Mouse (Mus musculus) kidney, embryonic 15.5 days (tissue): ENCODE data around the gene Cryl1. TPM values are rescaled to one million over a fixed set of nuclear protein-coding genes. Genes with fewer than 3 reads are reported as not detected.

ENCODE experiments used
- ATAC-seq: fragments of 200-750 bp; cut with Nextera tagmentation; replicated peaks from 2 replicates; pipeline ENCODE4 v1.8.0; 2017; ENCODE audit warnings: moderate TSS enrichment; ENCODE audit not compliant: low FRiP score
- H3K27ac ChIP-seq: fragments of 300-500 bp; sonication (generic); 2 replicates; pipeline ENCODE4 v1.5.1; 2015; ENCODE audit warnings: mild to moderate bottlenecking, inconsistent platforms
- H3K27me3 ChIP-seq: fragments of 300-500 bp; sonication (generic); 2 replicates; pipeline ENCODE4 v1.6.1; 2015; ENCODE audit warnings: inconsistent platforms
- H3K36me3 ChIP-seq: fragments of 300-500 bp; sonication (generic); 2 replicates; pipeline ENCODE4 v1.6.1; 2015; ENCODE audit warnings: inconsistent platforms
- H3K4me1 ChIP-seq: fragments of 300-500 bp; sonication (generic); 2 replicates; pipeline ENCODE4 v1.6.1; 2015; ENCODE audit warnings: inconsistent platforms
- H3K4me2 ChIP-seq: fragments of 300-500 bp; sonication (generic); 2 replicates; pipeline ENCODE4 v1.6.1; 2015; ENCODE audit warnings: moderate library complexity, mild to moderate bottlenecking, inconsistent platforms
- H3K4me3 ChIP-seq: fragments of 300-500 bp; sonication (generic); replicated peaks from 2 replicates; pipeline ENCODE4 v1.5.1; 2015; ENCODE audit warnings: mild to moderate bottlenecking, inconsistent platforms
- H3K9ac ChIP-seq: fragments of 300-500 bp; sonication (generic); 2 replicates; pipeline ENCODE4 v1.6.1; 2015; ENCODE audit warnings: mild to moderate bottlenecking, inconsistent platforms
- H3K9me3 ChIP-seq: fragments of 300-500 bp; sonication (generic); replicated peaks from 2 replicates; pipeline ENCODE4 v1.6.1; 2016; ENCODE audit warnings: inconsistent platforms
- WGBS: fragments of 180-500 bp; shearing (Covaris S2); methylation state at CpG from one replicate; pipeline ENCODE4 v1.1.7; 2015; ENCODE audit warnings: mixed read lengths; 5-methylcytosine and 5-hydroxymethylcytosine counted together
- polyA plus RNA-seq: library from polyadenylated mRNA; unstranded; fragments of >200 nt; fragmentation: Nextera tagmentation; extraction: Ambion mirVana; gene quantifications from 2 replicates; pipeline ENCODE4 v1.2.1, GENCODE M21; 2015

Gene Cryl1
- polyA plus RNA-seq, 1 experiment from 2014 or later, result 26.9 TPM

DNA sequence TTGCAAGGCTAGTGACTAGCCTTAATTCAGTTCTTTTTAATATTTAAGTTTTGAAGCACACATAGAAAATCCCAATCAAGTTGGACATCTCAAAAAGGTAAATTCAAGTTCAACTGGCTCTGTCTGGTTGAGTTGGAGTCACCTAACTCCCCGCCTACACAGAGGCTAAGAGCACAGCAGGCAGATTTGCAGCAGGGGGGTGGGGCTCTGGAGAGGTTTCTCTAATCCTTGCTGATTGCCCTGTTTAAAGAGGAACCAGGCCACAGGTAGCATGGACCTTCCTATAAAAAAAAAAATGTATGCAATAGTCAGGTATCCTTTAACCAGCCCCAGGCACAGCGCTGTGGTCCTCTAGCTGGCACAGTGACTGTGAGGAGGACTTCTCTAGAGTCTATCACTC, 97.8 kb downstream of the Cryl1 start:
- Histone ChIP-seq H3K27ac (no peak overlapping the region), H3K36me3 (no peaks in the 10 kb centered on the region), H3K9me3 (no peaks in the 10 kb centered on the region), H3K4me3 (no peak overlapping the region), H3K4me2 (no peak overlapping the region), H3K9ac (no peak overlapping the region), H3K27me3 (no peaks in the 10 kb centered on the region), H3K4me1 (0 out of 2 replicates have a peak, but pooled peaks cover 5% of the 10 kb centered on the region)
- ATAC-seq, result no peak
- 61% methylated on average over 2 of the region's 2 CpGs for WGBS

DNA sequence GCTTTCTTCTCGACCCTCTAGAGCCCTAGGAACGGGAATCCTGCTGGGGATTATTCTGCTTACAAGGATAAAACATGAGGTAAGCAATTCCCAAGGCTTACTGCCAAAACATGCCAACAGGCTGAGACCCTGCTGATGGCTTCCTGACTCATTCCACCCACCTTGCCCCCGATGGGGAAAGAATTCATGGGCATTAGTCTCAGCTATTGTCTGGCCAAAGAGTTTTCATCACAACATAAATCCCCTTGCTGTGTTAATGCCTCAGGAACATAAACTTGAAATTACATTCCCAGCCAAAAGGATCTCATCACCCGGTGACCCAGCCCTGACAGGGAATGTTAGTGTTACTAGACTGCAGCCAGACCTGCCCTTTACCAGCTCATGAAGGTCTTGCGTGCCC, 100.7 kb downstream of the Cryl1 start:
- Histone ChIP-seq H3K9ac (no peak overlapping the region), H3K27ac (no peak overlapping the region), H3K4me3 (no peak overlapping the region), H3K4me1 (0 out of 2 replicates have a peak, but pooled peaks cover 5% of the 10 kb centered on the region), H3K27me3 (no peaks in the 10 kb centered on the region), H3K9me3 (no peaks in the 10 kb centered on the region), H3K36me3 (no peaks in the 10 kb centered on the region), H3K4me2 (no peak overlapping the region)
- WGBS, result 39% methylated on average over 5 of the region's 5 CpGs
- no peak for ATAC-seq

DNA sequence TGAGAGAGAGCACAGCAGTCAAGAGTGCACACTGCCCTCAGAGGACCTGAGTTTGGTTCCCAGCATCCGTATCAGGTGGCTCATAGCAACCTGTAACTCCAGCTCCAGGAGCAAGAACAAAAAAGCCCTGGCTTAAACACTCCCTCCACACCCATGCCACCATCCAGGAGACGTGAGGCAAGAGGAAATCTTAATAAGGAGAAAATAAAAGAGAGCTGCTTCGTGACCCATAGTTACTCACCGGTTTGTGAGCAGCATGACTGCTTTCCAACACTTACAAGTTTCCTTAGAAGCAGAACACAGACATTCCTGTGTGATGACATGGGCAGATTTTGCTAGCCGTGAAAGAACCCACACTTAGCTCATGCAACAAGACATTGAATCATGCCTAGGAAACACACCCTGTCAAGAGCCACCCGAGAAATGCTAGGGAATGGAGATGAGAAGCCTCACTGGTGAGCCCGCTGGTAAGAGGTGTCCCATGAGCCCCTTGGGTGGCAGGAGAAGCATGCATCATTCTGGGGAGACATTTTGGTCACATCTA, 106.9 kb downstream of the Cryl1 start:
- Histone ChIP-seq H3K4me2 (no peak overlapping the region), H3K9me3 (no peaks in the 10 kb centered on the region), H3K36me3 (no peaks in the 10 kb centered on the region), H3K27me3 (no peaks in the 10 kb centered on the region), H3K4me1 (no peaks in the 10 kb centered on the region), H3K27ac (no peak overlapping the region), H3K4me3 (no peak overlapping the region), H3K9ac (no peak overlapping the region)
- ATAC-seq, result no peak
- WGBS, result 80% methylated on average over 7 of the region's 7 CpGs

DNA sequence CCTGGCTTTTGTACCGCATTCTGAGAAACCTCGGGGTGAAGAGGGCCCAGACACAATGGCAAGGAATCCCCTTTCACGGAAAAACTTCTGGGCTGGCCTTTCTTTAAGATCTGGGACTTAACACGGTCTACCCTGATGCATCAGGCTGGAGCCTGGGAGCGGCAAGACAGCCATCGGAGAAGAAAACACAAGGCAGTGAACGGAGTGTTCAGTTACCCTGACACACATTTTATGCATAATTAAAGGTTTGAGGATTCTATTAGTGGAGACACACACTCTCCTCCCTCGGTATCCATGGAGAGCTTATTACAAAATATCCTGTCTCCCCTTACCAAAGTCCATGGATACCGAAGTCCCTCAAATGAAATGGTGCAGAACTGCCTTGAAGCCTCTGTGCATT, 109.2 kb downstream of the Cryl1 start:
- 70% methylated on average over 9 of the region's 9 CpGs for WGBS
- Histone ChIP-seq H3K27ac (no peak overlapping the region), H3K4me2 (no peak overlapping the region), H3K4me3 (no peak overlapping the region), H3K9ac (no peak overlapping the region), H3K4me1 (no peaks in the 10 kb centered on the region), H3K36me3 (no peaks in the 10 kb centered on the region), H3K27me3 (no peaks in the 10 kb centered on the region), H3K9me3 (no peaks in the 10 kb centered on the region)
- ATAC-seq, result no peak

DNA sequence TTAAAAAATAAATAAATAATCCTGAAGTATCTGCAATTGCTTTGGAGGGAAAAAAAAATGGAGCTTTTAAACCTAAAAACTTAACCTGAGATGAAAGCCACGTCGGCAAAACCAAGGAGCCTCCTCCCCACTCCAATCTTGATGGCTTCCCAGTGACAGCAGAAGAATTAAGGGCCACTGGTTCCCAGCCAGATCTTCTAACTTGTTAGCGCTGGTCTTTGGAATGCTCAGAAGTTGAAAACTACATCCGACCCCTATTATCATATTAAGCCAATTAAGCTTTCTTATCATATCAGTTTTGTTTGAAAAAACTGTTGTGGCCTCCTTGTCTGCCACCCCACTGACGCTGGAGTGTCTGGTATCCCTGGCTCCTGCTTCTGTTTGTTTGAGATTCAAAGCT, 114.5 kb downstream of the Cryl1 start:
- Histone ChIP-seq H3K36me3 (no peaks in the 10 kb centered on the region), H3K4me1 (0 out of 2 replicates have a peak, but pooled peaks cover 7% of the 10 kb centered on the region), H3K27ac (no peak overlapping the region), H3K9ac (no peak overlapping the region), H3K27me3 (no peaks in the 10 kb centered on the region), H3K4me3 (no peak overlapping the region), H3K4me2 (no peak overlapping the region), H3K9me3 (no peaks in the 10 kb centered on the region)
- ATAC-seq, result no peak
- 53% methylated on average over 5 of the region's 5 CpGs for WGBS

- Histone ChIP-seq H3K4me2 (no peak overlapping the region), H3K27me3 (no peaks in the 10 kb centered on the region), H3K4me1 (0 out of 2 replicates have a peak, but pooled peaks cover 7% of the 10 kb centered on the region), H3K27ac (no peak overlapping the region), H3K9me3 (no peaks in the 10 kb centered on the region), H3K9ac (no peak overlapping the region), H3K36me3 (no peaks in the 10 kb centered on the region), H3K4me3 (no peak overlapping the region)
- no peak for ATAC-seq
- WGBS, result 30% methylated on average over 2 of the region's 2 CpGs
Measured at GRCm38 (mm10) chr14:57282591-57282990, 115.7 kb downstream of the Cryl1 start.

DNA sequence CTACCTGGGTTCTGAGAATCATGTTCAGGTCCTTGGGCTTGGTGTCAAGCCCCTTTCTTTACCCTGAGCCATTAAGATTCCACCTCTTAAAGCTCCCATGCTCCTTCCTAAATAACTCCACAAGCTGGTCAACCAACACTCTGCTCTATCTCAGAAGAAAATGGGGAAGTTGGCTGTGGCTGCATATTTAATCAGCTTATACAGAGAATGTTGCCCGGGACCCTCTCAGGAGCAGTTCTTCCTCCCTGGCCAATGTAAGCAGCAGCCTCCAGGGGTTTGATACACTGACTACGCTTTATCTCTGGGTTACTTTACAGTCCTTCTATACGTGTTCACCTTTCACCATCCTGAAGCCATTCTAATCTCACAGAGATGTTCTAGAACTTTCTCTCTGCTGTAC, 117.5 kb downstream of the Cryl1 start:
- 0 out of 2 replicates have a peak, but pooled peaks cover 7% of the 10 kb centered on the region for H3K4me1 ChIP-seq
- no peak for ATAC-seq

DNA sequence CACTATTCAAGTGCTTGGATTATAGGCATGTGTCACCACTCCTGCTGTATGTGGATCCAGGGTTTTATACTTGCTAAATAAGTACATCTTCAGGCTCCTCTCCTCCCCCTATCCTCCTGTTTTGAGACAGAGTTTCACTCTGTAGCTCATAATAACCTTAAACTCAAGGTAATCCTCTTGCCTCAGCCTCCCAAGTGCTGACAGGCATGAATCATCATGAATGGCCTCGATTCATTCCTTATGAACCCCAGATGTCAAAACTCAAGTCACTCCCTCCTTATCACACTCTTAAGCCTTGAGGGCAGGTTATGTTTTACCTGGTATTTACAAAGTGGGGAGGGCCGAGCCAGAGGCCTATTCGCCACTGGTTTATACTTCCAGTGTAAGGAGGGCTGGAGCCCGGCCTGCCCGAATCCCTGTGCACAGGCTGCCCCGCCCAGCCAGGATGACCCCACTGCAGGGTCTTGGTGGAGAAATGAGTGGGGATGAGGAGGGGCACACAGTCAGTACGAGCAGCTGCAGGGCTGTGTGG, 121.8 kb downstream of the Cryl1 start:
- Histone ChIP-seq H3K27me3 (no peaks in the 10 kb centered on the region), H3K36me3 (no peaks in the 10 kb centered on the region), H3K9ac (no peak overlapping the region), H3K4me2 (no peak overlapping the region), H3K9me3 (no peaks in the 10 kb centered on the region), H3K27ac (no peak overlapping the region), H3K4me3 (no peak overlapping the region), H3K4me1 (no peaks in the 10 kb centered on the region)
- WGBS, result 84% methylated on average over 7 of the region's 7 CpGs
- ATAC-seq, result no peak

More for the DNA sequence above, 117.5 kb downstream of the Cryl1 start:
- H3K9ac ChIP-seq, result no peak overlapping the region
- no peaks in the 10 kb centered on the region for H3K36me3 ChIP-seq
- 91% methylated on average over 3 of the region's 3 CpGs for WGBS
- H3K27me3 ChIP-seq, result no peaks in the 10 kb centered on the region
- H3K9me3 ChIP-seq, result no peaks in the 10 kb centered on the region
- H3K27ac ChIP-seq, result no peak overlapping the region
- H3K4me3 ChIP-seq, result no peak overlapping the region
- H3K4me2 ChIP-seq, result no peak overlapping the region

DNA sequence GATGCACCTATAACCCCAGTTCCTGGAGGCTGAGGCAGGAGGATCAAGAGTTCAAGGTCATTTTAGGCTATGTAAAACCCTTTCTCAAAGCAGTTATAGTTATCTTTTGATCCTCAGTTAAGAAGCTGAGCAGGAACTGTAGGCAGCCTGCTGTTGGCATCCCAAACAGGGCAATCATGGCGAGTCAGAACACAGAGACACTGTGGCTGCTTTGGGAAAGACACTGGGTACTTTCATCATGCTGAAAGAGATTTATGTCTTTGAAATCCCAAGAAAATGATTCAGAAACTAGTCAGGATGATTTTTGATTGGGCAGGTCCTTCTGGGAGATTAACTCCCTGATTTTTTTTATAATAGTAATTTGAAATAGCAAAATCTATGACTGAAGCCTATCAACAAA, 126.0 kb downstream of the Cryl1 start:
- WGBS, result 90% methylated on average over 1 of the region's 1 CpGs
- no peak overlapping the region for H3K27ac ChIP-seq

DNA sequence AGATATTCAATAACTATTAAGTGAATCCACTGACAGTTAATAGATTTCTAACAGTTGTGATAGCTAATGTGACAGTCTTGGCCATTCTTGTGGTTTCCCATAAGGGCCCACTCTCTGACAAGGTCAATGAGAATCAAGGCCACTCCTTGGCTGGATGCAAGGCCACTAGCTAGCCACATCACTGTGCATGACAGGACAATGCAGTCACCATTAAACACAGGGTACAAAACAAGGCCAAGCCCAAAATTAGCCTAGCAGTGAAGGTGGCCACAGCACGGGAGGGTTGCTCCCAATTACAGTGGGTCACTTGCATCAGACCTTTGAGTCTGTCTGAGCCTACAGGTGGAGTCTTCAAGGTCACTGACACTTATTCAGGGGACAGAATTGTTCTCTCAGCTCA, 126.5 kb downstream of the Cryl1 start:
- 79% methylated on average over 1 of the region's 1 CpGs for WGBS
- Histone ChIP-seq H3K4me1 (no peaks in the 10 kb centered on the region), H3K4me2 (no peak overlapping the region), H3K36me3 (no peaks in the 10 kb centered on the region), H3K9me3 (no peaks in the 10 kb centered on the region), H3K4me3 (no peak overlapping the region), H3K27ac (no peak overlapping the region), H3K9ac (no peak overlapping the region), H3K27me3 (no peaks in the 10 kb centered on the region)
- no peak for ATAC-seq

More for the DNA sequence above, 126.0 kb downstream of the Cryl1 start:
- H3K27me3 ChIP-seq, result no peaks in the 10 kb centered on the region
- H3K9me3 ChIP-seq, result no peaks in the 10 kb centered on the region
- H3K4me1 ChIP-seq, result no peaks in the 10 kb centered on the region
- H3K36me3 ChIP-seq, result no peaks in the 10 kb centered on the region
- H3K4me3 ChIP-seq, result no peak overlapping the region
- no peak overlapping the region for H3K4me2 ChIP-seq
- ATAC-seq, result no peak
- no peak overlapping the region for H3K9ac ChIP-seq

GRCm38 (mm10) chr14:57268900-57269299, 129.4 kb downstream of the Cryl1 start:
- Histone ChIP-seq H3K4me2 (no peak overlapping the region), H3K36me3 (no peaks in the 10 kb centered on the region), H3K9ac (no peak overlapping the region), H3K27ac (no peak overlapping the region), H3K9me3 (no peaks in the 10 kb centered on the region), H3K27me3 (no peaks in the 10 kb centered on the region), H3K4me3 (no peak overlapping the region), H3K4me1 (no peaks in the 10 kb centered on the region)
- no peak for ATAC-seq
- WGBS, result 81% methylated on average over 3 of the region's 3 CpGs

GRCm38 (mm10) chr14:57268344-57268743, 130.0 kb downstream of the Cryl1 start:
- no peak for ATAC-seq

GRCm38 (mm10) chr14:57263943-57264342, 134.4 kb downstream of the Cryl1 start:
- no peak for ATAC-seq
- WGBS, result 77% methylated on average over 10 of the region's 10 CpGs
- Histone ChIP-seq H3K4me3 (no peak overlapping the region), H3K4me1 (no peaks in the 10 kb centered on the region), H3K36me3 (no peaks in the 10 kb centered on the region), H3K27ac (no peak overlapping the region), H3K4me2 (no peak overlapping the region), H3K27me3 (no peaks in the 10 kb centered on the region), H3K9me3 (no peaks in the 10 kb centered on the region), H3K9ac (no peak overlapping the region)

More at GRCm38 (mm10) chr14:57268344-57268743, 130.0 kb downstream of the Cryl1 start:
- no peaks in the 10 kb centered on the region for H3K4me1 ChIP-seq
- no peaks in the 10 kb centered on the region for H3K9me3 ChIP-seq
- no peak overlapping the region for H3K9ac ChIP-seq
- 85% methylated on average over 3 of the region's 3 CpGs for WGBS
- H3K36me3 ChIP-seq, result no peaks in the 10 kb centered on the region
- no peak overlapping the region for H3K4me2 ChIP-seq
- H3K27ac ChIP-seq, result no peak overlapping the region
- H3K4me3 ChIP-seq, result no peak overlapping the region
- no peaks in the 10 kb centered on the region for H3K27me3 ChIP-seq
